Mouse (Mus musculus): ENCODE data around the gene Slc11a1. TPM values are rescaled to one million over a fixed set of nuclear protein-coding genes. Genes with fewer than 3 reads are reported as not detected.
"Not testable (repeated sequence)": the region's sequence is repeated elsewhere in the genome, so short reads cannot be mapped to it uniquely, and the experiment has no call there.

Gene Slc11a1
- total RNA-seq (2014; rRNA removed) = 3.7 and 10.7 TPM in 2 replicates
- 1.8 and 3.3 TPM in 2 replicates for polyA plus RNA-seq (2015; fragmentation: Nextera tagmentation; extraction: Ambion mirVana)

GRCm38 (mm10) chr1:74374980-74375379 is at the start of gene Slc11a1:
Gene Slc11a1, plus strand, starts transcription at chr1:74375195.
- ATAC-seq (no peak), DNase-seq (no peak)
- 69% methylated on average over 8 of the region's 8 CpGs for WGBS

GRCm38 (mm10) chr1:74326916-74327315 is 48.1 kb upstream of the Slc11a1 start:
- not testable (repeated sequence) for H3K36me3 ChIP-seq (ENCODE audit: insufficient read depth); ATAC-seq; H3K9me3 ChIP-seq (ENCODE audit: low read length); H3K27ac ChIP-seq (ENCODE audit: low read depth, low read length); H3K9ac ChIP-seq; H3K4me2 ChIP-seq (ENCODE audit: low read depth); H3K4me3 ChIP-seq (ENCODE audit: low read depth, low read length); H3K27me3 ChIP-seq (ENCODE audit: insufficient read depth, low read length); H3K4me1 ChIP-seq (ENCODE audit: insufficient read depth); DNase-seq
- WGBS = 73% methylated on average over 2 of the region's 2 CpGs
- 0 out of 2 replicates have a peak, but pooled peaks have one; percentile 13 for TF ChIP-seq CTCF (IDR thresholded peaks at IDR 0.05; ENCODE audit: low read depth)

More at GRCm38 (mm10) chr1:74374980-74375379, at the start of gene Slc11a1:
- Histone ChIP-seq H3K36me3 (ENCODE audit: insufficient read depth) (no peaks in the 10 kb centered on the region), H3K4me1 (ENCODE audit: insufficient read depth) (no peaks in the 10 kb centered on the region), H3K9ac (no peak within 1 kb of the TSS), H3K9me3 (ENCODE audit: low read length) (no peaks in the 10 kb centered on the region), H3K27ac (ENCODE audit: low read depth, low read length) (no peak within 1 kb of the TSS), H3K27me3 (ENCODE audit: insufficient read depth, low read length) (no peaks in the 10 kb centered on the region), H3K4me2 (ENCODE audit: low read depth) (no peak within 1 kb of the TSS), H3K4me3 (ENCODE audit: low read depth, low read length) (no peak within 1 kb of the TSS)
- no peak for TF ChIP-seq CTCF (IDR thresholded peaks at IDR 0.05; ENCODE audit: low read depth)

GRCm38 (mm10) chr1:74329899-74330431 is 45.0 kb upstream of the Slc11a1 start:
- 0 out of 2 replicates have a peak overlapping the region, but pooled peaks have one; percentile 36 for H3K27ac ChIP-seq (ENCODE audit: low read depth, low read length)

GRCm38 (mm10) chr1:74331046-74331681 is 43.8 kb upstream of the Slc11a1 start:
- Histone ChIP-seq H3K9ac (no peak overlapping the region), H3K36me3 (ENCODE audit: insufficient read depth) (no peaks in the 10 kb centered on the region), H3K27ac (ENCODE audit: low read depth, low read length) (peak overlapping the region; percentile 79; the same call in 1 of the 2 replicates), H3K4me3 (ENCODE audit: low read depth, low read length) (no peak overlapping the region), H3K4me2 (ENCODE audit: low read depth) (no peak overlapping the region), H3K9me3 (ENCODE audit: low read length) (no peaks in the 10 kb centered on the region), H3K4me1 (ENCODE audit: insufficient read depth) (peaks cover 14% of the 10 kb centered on the region; the same call in 1 of the 2 replicates), H3K27me3 (ENCODE audit: insufficient read depth, low read length) (no peaks in the 10 kb centered on the region)
- DNase-seq = no peak
- no peak for ATAC-seq
- TF ChIP-seq CTCF (IDR thresholded peaks at IDR 0.05; ENCODE audit: low read depth) = no peak
- WGBS = 80% methylated on average over 4 of the region's 4 CpGs

More at GRCm38 (mm10) chr1:74329899-74330431, 45.0 kb upstream of the Slc11a1 start:
- DNase-seq (peak; percentile 34), ATAC-seq (no peak)
- no peak overlapping the region for H3K4me3 ChIP-seq (ENCODE audit: low read depth, low read length)
- TF ChIP-seq CTCF (IDR thresholded peaks at IDR 0.05; ENCODE audit: low read depth) = no peak
- H3K9me3 ChIP-seq (ENCODE audit: low read length) = no peaks in the 10 kb centered on the region
- H3K9ac ChIP-seq = no peak overlapping the region
- peaks cover 14% of the 10 kb centered on the region; the same call in 1 of the 2 replicates for H3K4me1 ChIP-seq (ENCODE audit: insufficient read depth)
- H3K36me3 ChIP-seq (ENCODE audit: insufficient read depth) = no peaks in the 10 kb centered on the region
- no peaks in the 10 kb centered on the region for H3K27me3 ChIP-seq (ENCODE audit: insufficient read depth, low read length)
- 63% methylated on average over 7 of the region's 7 CpGs for WGBS
- no peak overlapping the region for H3K4me2 ChIP-seq (ENCODE audit: low read depth)

GRCm38 (mm10) chr1:74332241-74332763 is 42.7 kb upstream of the Slc11a1 start:
- peak; percentile 93 for ATAC-seq
- TF ChIP-seq CTCF (IDR thresholded peaks at IDR 0.05; ENCODE audit: low read depth) = peak; percentile 69
- Histone ChIP-seq H3K27me3 (ENCODE audit: insufficient read depth, low read length) (no peaks in the 10 kb centered on the region), H3K36me3 (ENCODE audit: insufficient read depth) (no peaks in the 10 kb centered on the region), H3K4me2 (ENCODE audit: low read depth) (peak overlapping the region; percentile 85), H3K9ac (peak overlapping the region; percentile 62), H3K4me1 (ENCODE audit: insufficient read depth) (peaks cover 14% of the 10 kb centered on the region; the same call in 1 of the 2 replicates), H3K9me3 (ENCODE audit: low read length) (no peaks in the 10 kb centered on the region), H3K27ac (ENCODE audit: low read depth, low read length) (peak overlapping the region; percentile 79), H3K4me3 (ENCODE audit: low read depth, low read length) (peak overlapping the region; percentile 49)
- 2% methylated on average over 33 of the region's 36 CpGs for WGBS
- DNase-seq = peak; percentile 99

GRCm38 (mm10) chr1:74332930-74333329 is 42.1 kb upstream of the Slc11a1 start:
- Histone ChIP-seq H3K9ac (peak overlapping the region; percentile 62), H3K9me3 (ENCODE audit: low read length) (no peaks in the 10 kb centered on the region), H3K4me2 (ENCODE audit: low read depth) (peak overlapping the region; percentile 85), H3K27me3 (ENCODE audit: insufficient read depth, low read length) (no peaks in the 10 kb centered on the region), H3K4me1 (ENCODE audit: insufficient read depth) (peaks cover 14% of the 10 kb centered on the region; the same call in 1 of the 2 replicates), H3K36me3 (ENCODE audit: insufficient read depth) (no peaks in the 10 kb centered on the region), H3K4me3 (ENCODE audit: low read depth, low read length) (peak overlapping the region; percentile 49), H3K27ac (ENCODE audit: low read depth, low read length) (peak overlapping the region; percentile 79)
- DNase-seq (no peak), ATAC-seq (no peak)
- 5% methylated on average over 9 of the region's 9 CpGs for WGBS
- no peak for TF ChIP-seq CTCF (IDR thresholded peaks at IDR 0.05; ENCODE audit: low read depth)

- no peak for TF ChIP-seq CTCF (IDR thresholded peaks at IDR 0.05; ENCODE audit: low read depth)
- 83% methylated on average over 3 of the region's 3 CpGs for WGBS
- H3K27ac ChIP-seq (ENCODE audit: low read depth, low read length) = no peak overlapping the region
- H3K4me3 ChIP-seq (ENCODE audit: low read depth, low read length) = no peak overlapping the region
- H3K27me3 ChIP-seq (ENCODE audit: insufficient read depth, low read length) = no peaks in the 10 kb centered on the region
- DNase-seq (no peak), ATAC-seq (no peak)
- no peak overlapping the region for H3K9ac ChIP-seq
- H3K36me3 ChIP-seq (ENCODE audit: insufficient read depth) = no peaks in the 10 kb centered on the region
- H3K9me3 ChIP-seq (ENCODE audit: low read length) = no peaks in the 10 kb centered on the region
- peaks cover 14% of the 10 kb centered on the region; the same call in 1 of the 2 replicates for H3K4me1 ChIP-seq (ENCODE audit: insufficient read depth)
- 0 out of 2 replicates have a peak overlapping the region, but pooled peaks have one; percentile 1 for H3K4me2 ChIP-seq (ENCODE audit: low read depth)
Measured at GRCm38 (mm10) chr1:74334607-74335006, 40.4 kb upstream of the Slc11a1 start.

Data from forebrain, postnatal 0 days (tissue).